Mouse (Mus musculus) G1E (cell line): ENCODE measurements around the gene Trmt61a. TPM values are rescaled to one million over a fixed set of nuclear protein-coding genes. Genes with fewer than 3 reads are reported as not detected.

Experiments used
- ATAC-seq: 2 replicates; pipeline ENCODE4 v1.8.0; 2016; ENCODE audit warnings: mild to moderate bottlenecking; ENCODE audit not compliant: insufficient number of reproducible peaks, poor library complexity, low FRiP score, severe bottlenecking; ENCODE audit errors: extremely low read depth
- DNase-seq: peaks from one replicate; pipeline ENCODE4 v3.0.0; 2012; ENCODE audit warnings: low spot score
- H3K27me3 ChIP-seq: 2 replicates; pipeline ENCODE4 v1.6.1; 2012; ENCODE audit warnings: mild to moderate bottlenecking, low read length, inconsistent platforms; ENCODE audit not compliant: insufficient read depth
- H3K36me3 ChIP-seq: replicated peaks from 2 replicates; pipeline ENCODE3; 2012; ENCODE audit warnings: mild to moderate bottlenecking, inconsistent platforms
- H3K4me1 ChIP-seq: 2 replicates; pipeline ENCODE4 v1.6.1; 2012; ENCODE audit warnings: low read depth, low read length, inconsistent platforms, mixed read lengths; ENCODE audit not compliant: insufficient read depth
- H3K4me3 ChIP-seq: 2 replicates; pipeline ENCODE4 v1.5.1; 2012; ENCODE audit warnings: low read depth, mild to moderate bottlenecking, inconsistent platforms, low read length, moderate library complexity, mixed read lengths
- H3K9me3 ChIP-seq: replicated peaks from 2 replicates; pipeline ENCODE4 v1.6.1; 2012; ENCODE audit warnings: inconsistent platforms
- CTCF ChIP-seq: IDR thresholded peaks from 2 replicates; pipeline ENCODE4 v1.5.1; 2012; ENCODE audit warnings: low read depth, low read length, inconsistent platforms, mixed read lengths
- GATA1 ChIP-seq: IDR thresholded peaks from 2 replicates; pipeline ENCODE4 v1.6.1; 2012; ENCODE audit warnings: borderline replicate concordance, low read length, inconsistent platforms, mixed read lengths
- GATA2 ChIP-seq: IDR thresholded peaks from 2 replicates; pipeline ENCODE4 v1.6.1; 2012; ENCODE audit warnings: low read depth, low read length, inconsistent platforms, borderline replicate concordance
- POLR2AphosphoS5 ChIP-seq: IDR thresholded peaks from 2 replicates; pipeline ENCODE4 v1.6.1; 2012; ENCODE audit warnings: low read depth, low read length, inconsistent platforms; ENCODE audit not compliant: insufficient replicate concordance
- TAL1 ChIP-seq: conservative IDR thresholded peaks from 2 replicates; pipeline ENCODE4 v1.6.1; 2012; ENCODE audit warnings: low read depth, low read length, inconsistent platforms, mixed read lengths
- polyA plus RNA-seq: library from polyadenylated mRNA; stranded (reverse); fragments of >175 nt; gene quantifications from 2 replicates; pipeline ENCODE4 v1.2.3, GENCODE M21; 2012
- total RNA-seq, 2 experiments: library from RNA; stranded (forward) in 1 of 2; stranded (reverse) in 1 of 2; fragments of 200-1000 nt in 1 of 2; fragments of >200 nt in 1 of 2; fragmentation: Nextera tagmentation in 1 of 2; gene quantifications; 2 replicates each; pipeline ENCODE4 v1.2.3; 2014 to 2017

The Trmt61a gene
- total and polyA plus RNA-seq, 3 experiments, result 9.3 to 32.5 (median 11.1) TPM

DNA sequence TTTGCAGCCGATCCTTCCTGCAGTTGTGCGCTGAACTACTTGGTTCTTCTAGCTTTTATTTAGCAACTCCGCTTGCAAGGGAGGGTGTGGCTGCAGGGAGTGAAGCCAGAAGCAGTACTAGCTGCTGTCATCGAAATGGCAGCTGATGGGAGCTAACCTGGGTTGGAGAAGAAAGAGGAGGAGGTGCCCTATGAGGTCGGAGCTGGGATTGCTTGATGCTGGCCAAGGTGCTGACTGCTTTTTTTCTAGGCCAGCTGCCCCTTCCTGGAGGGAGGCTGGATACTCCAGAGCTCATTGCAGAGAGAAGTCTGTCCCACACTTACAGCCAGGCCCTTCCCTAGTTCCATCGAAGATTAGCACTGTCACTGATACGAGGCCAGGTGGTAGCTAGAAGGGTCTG lies 1.1 kb downstream of the Trmt61a start:
- no peak for TF ChIP-seq CTCF
- no peak for TF ChIP-seq GATA1
- TF ChIP-seq GATA2, result no peak
- TF ChIP-seq TAL1, result no peak
- no peak for TF ChIP-seq POLR2AphosphoS5
- Histone ChIP-seq H3K27me3 (peaks cover 9% of the 10 kb centered on the region), H3K9me3 (no peaks in the 10 kb centered on the region), H3K36me3 (peaks cover 56% of the 10 kb centered on the region), H3K4me3 (peak overlapping the region; percentile 80), H3K4me1 (peaks cover 68% of the 10 kb centered on the region)
- no peak for ATAC-seq
- peak; percentile 65 for DNase-seq

DNA sequence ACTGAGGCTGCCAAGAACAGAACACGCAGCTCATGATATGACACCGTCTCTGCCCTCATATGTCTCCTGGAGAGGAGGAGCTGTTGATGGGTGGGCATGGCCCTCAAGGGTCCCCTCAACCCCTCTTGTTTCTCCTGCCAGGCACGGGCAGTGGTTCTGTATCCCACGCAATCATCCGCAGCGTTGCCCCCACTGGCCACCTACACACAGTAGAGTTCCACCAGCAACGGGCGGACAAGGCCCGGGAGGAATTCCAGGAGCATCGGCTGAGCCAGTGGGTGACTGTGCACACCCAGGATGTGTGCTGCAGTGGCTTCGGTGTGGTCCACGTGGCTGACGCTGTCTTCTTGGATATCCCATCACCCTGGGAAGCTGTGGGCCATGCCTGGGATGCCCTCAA lies 2.8 kb downstream of the Trmt61a start:
- H3K9me3 ChIP-seq, result no peaks in the 10 kb centered on the region
- DNase-seq, result no peak
- H3K27me3 ChIP-seq, result no peaks in the 10 kb centered on the region
- TF ChIP-seq POLR2AphosphoS5 (no peak), TAL1 (no peak), GATA1 (no peak), GATA2 (no peak), CTCF (no peak)
- peak overlapping the region; percentile 28; the same call in 1 of the 2 replicates for H3K4me3 ChIP-seq
- ATAC-seq, result no peak
- peaks cover 60% of the 10 kb centered on the region for H3K4me1 ChIP-seq
- H3K36me3 ChIP-seq, result peaks cover 69% of the 10 kb centered on the region

DNA sequence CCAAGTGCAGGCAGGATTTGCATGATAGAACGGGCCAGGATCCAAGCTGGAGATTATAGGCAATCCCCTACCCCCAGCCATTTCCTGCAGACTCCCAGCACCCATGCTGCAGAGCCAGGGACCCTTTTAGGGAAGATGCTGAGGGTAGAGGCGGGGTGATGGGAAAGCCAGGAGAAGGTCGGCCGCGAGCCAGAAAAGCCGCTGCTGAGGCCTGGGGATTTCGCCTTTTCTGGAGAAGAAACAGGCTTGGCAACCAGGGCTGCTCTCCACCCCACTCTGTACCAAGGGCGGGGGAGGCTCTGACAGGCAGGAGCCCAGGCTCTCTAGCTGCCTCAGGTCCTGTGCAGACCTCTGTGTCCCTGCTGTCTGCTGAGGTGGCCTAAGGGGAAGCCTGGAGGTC lies 3.4 kb downstream of the Trmt61a start:
- no peak for DNase-seq
- ATAC-seq, result no peak
- no peak overlapping the region for H3K4me3 ChIP-seq
- H3K27me3 ChIP-seq, result no peaks in the 10 kb centered on the region
- no peak for TF ChIP-seq GATA1
- no peak for TF ChIP-seq TAL1
- TF ChIP-seq CTCF, result no peak
- no peak for TF ChIP-seq POLR2AphosphoS5
- no peak for TF ChIP-seq GATA2
- H3K36me3 ChIP-seq, result peaks cover 73% of the 10 kb centered on the region
- no peaks in the 10 kb centered on the region for H3K9me3 ChIP-seq
- peaks cover 55% of the 10 kb centered on the region for H3K4me1 ChIP-seq

DNA sequence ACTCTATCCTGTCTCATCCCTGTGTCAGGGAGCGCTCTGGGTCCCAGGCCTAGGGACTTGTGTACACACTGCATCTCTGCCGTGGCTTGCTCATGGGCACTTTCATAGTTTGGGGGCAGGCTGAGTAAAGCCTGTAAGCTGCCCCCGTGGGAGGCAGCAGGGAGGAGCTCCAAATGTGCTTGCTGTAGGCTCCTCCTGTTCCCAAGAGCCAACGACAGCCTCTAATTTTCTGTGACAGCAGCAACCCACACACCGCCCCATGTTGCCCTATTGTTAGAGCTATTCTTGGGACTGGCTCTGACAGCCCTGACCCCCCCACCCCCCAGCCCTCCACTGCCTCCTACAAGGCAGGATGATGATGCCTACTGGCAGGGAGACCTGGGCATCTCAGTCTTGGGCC lies 4.1 kb downstream of the Trmt61a start:
- TF ChIP-seq GATA1, result no peak
- no peak for TF ChIP-seq TAL1
- TF ChIP-seq CTCF, result no peak
- no peak for TF ChIP-seq POLR2AphosphoS5
- TF ChIP-seq GATA2, result no peak
- ATAC-seq, result no peak
- H3K4me1 ChIP-seq, result peaks cover 50% of the 10 kb centered on the region
- H3K36me3 ChIP-seq, result peaks cover 75% of the 10 kb centered on the region
- no peak for DNase-seq
- no peaks in the 10 kb centered on the region for H3K9me3 ChIP-seq
- 0 out of 2 replicates have a peak, but pooled peaks cover 4% of the 10 kb centered on the region for H3K27me3 ChIP-seq
- no peak overlapping the region for H3K4me3 ChIP-seq

DNA sequence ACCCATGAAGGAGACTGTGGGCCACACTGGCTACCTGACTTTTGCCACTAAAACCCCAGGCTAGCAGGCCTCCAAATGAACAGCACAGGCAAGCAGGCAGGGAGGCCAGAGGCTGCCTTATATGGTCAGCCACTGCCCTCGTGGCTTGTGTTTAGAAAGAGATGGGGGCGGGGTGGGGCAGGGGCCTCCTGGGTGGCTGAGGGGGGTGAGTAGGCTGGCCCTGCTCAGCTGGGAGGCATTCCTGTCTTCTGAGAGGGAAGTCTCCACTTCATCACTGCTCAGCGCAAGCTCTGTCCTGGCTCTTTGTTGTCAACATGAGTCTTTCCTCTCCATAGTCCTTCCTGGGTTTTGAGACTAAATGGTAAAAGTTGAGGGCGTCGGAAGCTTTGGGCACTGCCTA lies 4.9 kb downstream of the Trmt61a start:
- H3K9me3 ChIP-seq, result no peaks in the 10 kb centered on the region
- no peak for ATAC-seq
- H3K36me3 ChIP-seq, result peaks cover 75% of the 10 kb centered on the region
- peaks cover 11% of the 10 kb centered on the region for H3K27me3 ChIP-seq
- DNase-seq, result no peak
- peaks cover 45% of the 10 kb centered on the region for H3K4me1 ChIP-seq
- no peak for TF ChIP-seq CTCF
- no peak for TF ChIP-seq POLR2AphosphoS5
- no peak for TF ChIP-seq GATA1
- no peak for TF ChIP-seq TAL1
- TF ChIP-seq GATA2, result no peak
- no peak overlapping the region for H3K4me3 ChIP-seq

DNA sequence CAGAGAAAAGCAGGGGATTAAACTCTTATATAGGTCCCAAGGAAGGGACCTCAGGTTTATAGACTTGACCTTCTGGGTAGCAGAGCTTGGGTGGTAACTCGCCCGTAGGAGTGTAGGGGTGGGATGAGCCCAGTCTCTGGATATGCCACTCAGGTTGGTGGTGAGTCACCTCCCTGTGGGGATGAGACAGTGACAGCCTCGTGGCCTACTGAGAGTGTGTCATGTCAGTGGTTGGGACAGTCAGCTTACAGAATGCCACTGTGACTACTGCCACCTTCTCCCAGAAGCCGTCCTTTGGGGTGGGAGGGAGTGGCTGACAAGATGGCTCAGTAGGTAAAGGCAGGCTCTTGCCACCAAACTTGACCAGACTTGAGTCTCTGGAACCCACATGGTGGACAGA lies 8.5 kb downstream of the Trmt61a start:
- DNase-seq, result no peak
- no peak overlapping the region for H3K4me3 ChIP-seq

More for the DNA sequence above, 8.5 kb downstream of the Trmt61a start:
- Histone ChIP-seq H3K9me3 (no peaks in the 10 kb centered on the region), H3K36me3 (peaks cover 46% of the 10 kb centered on the region), H3K4me1 (peaks cover 19% of the 10 kb centered on the region), H3K27me3 (peaks cover 45% of the 10 kb centered on the region)
- ATAC-seq, result no peak
- TF ChIP-seq POLR2AphosphoS5, result 0 out of 2 replicates have a peak, but pooled peaks have one; percentile 79
- TF ChIP-seq GATA2, result no peak
